Mouse (Mus musculus): ENCODE measurements around the gene Ell3.

DNA sequence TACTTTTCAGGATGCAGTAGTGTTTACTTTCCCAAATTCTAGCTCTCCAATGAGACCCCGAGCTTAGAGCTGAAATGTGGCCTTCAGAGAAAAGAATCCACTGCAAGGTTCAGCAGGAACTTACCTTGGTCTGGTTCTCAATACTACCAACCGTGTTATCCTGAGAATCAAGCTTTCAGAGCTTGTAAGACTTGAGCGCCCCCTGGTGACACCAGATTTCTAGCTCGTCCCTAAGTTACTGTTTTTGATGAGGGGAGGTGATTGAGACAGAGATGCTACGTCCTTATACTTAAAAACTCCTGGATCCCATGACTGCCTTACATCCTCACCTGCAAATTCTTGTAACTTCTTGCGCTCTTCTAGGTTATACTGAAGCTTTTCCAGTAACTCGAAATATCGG, 47.5 kb downstream of the Ell3 start:
- TF ChIP-seq POLR2A (IDR thresholded peaks at IDR 0.05; ENCODE audit: low read depth, low read length) (no peak), CTCF (IDR thresholded peaks at IDR 0.05; ENCODE audit: borderline replicate concordance, insufficient read depth, low read length) (no peak)
